Mouse (Mus musculus) CD8-positive naive resting alpha-beta T cell, adult 2 months (primary cell): ENCODE results near the gene Hspa4l.

ENCODE experiments used
- DNase-seq, 2 experiments: peaks; one replicate each; pipeline ENCODE4 v3.0.0; 2022; ENCODE audit warnings: low read depth in 2 of 2, low spot score in 2 of 2

Gene Hspa4l

GRCm38 (mm10) chr3:40744024-40744835 lies at the start of gene Hspa4l:
Hspa4l (plus strand) TSS chr3:40744495.
- DNase-seq: no peak

DNA sequence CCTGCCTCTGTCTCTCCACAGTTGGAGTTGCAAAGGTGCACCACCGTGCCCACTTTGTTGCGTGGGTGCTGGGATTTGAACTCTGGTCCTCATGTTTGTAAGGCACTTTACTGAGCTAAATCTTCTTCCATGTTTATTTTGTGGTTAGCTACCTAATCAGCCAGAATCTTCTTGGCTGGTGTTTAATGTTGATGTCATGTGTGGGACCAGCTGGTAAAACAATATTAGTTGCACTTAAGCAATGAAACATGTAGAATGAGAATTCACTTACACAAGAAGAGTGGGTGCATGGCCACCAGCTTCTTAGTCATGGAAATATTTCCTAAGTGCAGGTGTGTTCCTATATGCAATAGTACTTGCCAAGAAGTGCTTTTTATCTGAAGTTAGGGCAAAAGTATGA lies 49.1 kb upstream of the Hspa4l start:
- DNase-seq: no peak

DNA sequence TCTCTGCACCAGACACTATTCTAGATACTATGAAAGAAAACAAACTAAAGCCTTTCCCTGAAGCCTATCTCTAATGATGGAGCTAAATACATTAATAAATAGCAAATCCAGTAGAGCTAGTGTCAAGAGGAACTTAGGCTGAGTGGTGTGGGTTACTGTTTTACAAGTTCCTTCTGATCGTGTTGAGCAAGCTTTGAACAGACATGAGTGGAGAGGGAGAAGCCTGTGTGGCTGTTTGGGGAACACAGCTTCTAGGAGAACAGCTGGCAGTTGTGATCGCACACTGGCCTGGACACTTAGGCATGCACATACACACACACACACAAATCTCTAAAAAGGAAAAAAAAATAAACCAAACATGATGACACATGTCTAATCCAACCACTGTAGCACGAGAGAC lies 45.5 kb upstream of the Hspa4l start:
- no peak for DNase-seq

- DNase-seq: no peak
These were observed 39.4 kb upstream of the Hspa4l start for GRCm38 (mm10) chr3:40704816-40705430.

DNA sequence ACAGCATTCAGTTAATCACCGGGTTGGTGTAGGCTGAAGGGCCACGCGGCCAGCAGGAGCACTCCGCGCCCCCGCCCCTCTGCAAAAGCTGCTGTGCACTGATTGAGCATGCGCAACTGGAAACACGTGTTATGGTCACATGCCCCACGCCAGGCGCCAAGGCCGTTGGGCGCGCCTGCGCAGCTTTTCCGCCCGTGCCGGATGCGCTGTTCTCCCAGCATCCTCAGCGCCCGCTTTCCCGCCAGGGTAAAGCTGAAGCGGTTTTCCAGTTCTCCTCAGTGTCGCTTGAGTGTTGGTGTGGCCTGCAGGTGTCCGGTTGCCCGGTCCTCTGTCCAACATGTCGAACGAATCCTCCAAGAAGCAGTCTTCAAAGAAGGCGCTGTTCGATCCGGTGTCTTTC lies 35.6 kb upstream of the Hspa4l start, which contains the start of gene Slc25a31:
TSS of gene Slc25a31 (plus strand) at position 201 of the 400 bp plus-strand sequence.
- no peak for DNase-seq

GRCm38 (mm10) chr3:40716056-40716455 lies 28.2 kb upstream of the Hspa4l start:
- DNase-seq: no peak

DNA sequence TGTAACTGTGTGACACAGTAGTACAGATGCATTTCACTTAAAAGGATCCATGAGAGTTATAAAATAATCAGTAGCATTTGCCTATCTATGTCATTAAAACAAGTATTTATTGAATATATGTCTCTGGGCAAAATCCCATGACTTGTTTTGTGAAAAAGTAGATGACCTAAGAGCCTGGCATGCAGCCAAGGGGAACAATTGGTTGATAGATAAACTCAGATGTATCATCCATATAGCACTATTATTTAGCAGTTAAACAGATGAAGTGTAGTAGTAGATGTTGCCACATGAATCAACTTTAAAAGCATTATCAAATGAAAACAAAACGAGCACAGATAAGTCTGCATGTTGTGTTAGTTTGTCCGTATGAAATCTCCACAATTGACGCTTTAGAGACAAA lies 25.3 kb upstream of the Hspa4l start:
- DNase-seq: no peak

- no peak for DNase-seq
These were observed 5.8 kb upstream of the Hspa4l start for GRCm38 (mm10) chr3:40738381-40738912.

DNA sequence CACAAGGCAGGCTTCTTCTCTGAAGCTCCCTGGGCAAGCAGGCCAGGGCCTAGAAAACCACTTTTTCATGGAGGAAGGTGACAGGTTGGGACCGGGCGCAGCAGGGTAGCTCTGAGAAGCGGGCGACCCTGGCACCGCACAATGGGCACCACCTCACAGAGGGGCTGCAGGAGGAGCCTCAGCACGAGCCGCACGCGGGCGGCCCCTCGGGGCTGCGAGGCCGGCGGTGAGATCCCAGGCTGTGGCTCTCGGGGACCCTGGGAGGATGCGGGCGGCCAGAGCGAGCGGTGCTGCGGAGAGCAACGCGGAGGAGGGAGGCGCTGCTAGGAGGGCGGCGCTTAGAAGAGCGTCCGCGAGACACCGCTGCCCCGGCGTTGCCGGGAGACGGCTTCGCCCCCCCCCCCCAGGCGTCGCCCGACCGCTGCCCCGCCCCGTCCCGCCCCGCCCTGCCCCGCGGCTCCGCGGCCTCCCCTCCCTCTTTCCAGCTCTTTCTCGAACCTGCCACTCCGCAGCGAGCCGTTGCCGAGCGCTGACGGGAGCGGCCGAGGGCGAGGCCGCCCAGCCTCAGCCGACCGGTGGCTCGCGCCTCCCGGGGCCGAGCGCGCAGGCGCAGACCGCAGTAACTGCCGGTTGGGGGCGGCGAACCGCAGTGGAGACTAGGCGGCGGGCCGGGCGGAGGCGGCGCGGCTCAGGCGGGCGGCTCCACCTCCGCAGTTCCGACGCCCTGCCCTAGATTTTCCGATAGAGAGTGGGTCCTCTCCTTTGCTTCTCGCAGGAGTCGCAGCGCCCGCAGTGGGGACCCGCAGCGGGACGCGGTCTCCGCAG lies 753 bp downstream of the Hspa4l start:
- DNase-seq: peak; percentile 79 to 83

DNA sequence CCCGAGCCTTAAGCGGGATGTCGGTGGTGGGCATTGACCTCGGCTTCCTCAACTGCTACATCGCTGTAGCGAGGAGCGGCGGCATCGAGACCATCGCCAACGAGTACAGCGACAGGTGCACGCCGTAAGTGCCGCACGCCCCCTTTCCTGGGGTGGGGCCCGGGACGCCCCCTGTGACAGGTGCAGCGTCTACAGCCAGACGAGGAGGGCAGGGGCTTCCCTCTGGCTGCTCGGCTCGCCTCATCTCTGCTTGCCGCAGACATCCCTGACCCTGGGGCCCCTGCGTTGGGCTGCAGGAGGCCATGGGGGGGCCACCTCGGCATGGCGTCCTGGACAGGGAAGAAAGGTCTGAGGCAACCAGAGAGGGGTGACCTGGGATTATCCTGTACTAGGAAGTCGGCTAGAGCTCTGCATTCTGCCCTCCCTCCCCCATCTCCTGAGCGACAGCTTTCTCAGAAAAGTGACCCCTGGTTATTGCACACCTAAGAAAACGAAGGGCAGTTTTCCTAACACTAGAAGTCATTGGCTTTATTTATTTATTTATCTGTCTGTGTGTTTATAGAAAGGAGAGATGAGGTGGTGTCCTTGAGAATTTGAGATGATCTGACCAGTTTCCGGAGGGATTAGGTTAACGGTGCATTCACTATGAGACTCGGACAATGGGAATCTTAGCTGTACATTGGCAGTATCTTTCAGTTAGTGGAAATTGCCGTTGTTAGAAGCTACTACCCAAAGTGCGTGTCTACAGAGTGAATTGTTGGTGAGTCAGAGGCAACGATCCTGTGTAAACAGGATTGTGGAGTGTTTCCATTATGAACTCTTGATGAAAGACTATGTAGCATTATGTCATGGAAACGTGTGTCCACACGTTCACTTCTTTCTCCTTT lies 1.6 kb downstream of the Hspa4l start:
- no peak for DNase-seq

DNA sequence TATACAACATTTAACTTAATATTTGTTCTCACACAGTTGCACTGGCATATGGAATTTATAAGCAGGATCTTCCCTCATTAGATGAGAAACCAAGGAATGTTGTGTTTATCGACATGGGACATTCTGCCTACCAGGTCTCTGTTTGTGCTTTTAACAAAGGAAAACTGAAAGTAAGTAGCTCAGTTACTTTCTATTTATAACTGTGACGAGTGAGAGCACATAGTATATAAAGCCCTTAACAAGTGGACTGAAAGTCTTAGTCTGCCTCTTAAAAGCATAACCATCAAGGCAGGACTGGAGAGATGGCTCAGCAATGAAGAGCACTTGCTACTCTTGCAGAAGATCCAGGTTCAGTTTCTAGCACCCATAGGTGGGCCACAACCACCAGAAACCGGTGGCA lies 16.5 kb downstream of the Hspa4l start:
- no peak for DNase-seq

- DNase-seq: no peak
These were observed 17.0 kb downstream of the Hspa4l start for GRCm38 (mm10) chr3:40761312-40761711.

- no peak for DNase-seq
These were observed 49.5 kb downstream of the Hspa4l start for GRCm38 (mm10) chr3:40793783-40794182.

DNA sequence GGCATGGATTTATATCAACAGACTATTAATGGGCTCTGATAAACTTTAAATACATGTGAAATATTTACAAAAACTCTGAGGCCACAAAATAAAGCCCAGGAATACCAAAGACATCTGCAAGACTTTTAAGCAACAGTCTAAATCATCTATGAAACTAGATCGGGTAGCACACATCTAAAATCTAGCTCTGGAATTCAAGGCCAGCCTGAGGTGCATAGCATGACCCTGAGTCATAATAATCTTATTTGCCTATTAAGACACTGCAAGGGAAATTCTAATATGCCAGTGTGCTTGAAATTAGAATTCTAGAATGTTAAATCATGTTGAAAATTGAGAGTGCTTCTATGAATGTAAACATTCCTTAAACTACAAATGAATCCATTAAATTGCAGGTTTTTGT lies 53.8 kb downstream of the Hspa4l start:
- no peak for DNase-seq

GRCm38 (mm10) chr3:40798500-40798899 lies 54.2 kb downstream of the Hspa4l start:
- DNase-seq: peak; percentile 35 to 53

GRCm38 (mm10) chr3:40799530-40800372 lies 55.5 kb downstream of the Hspa4l start, which contains the start of gene Plk4:
Plk4 (plus strand) TSS chr3:40800019.
- peak; percentile 90 to 91 for DNase-seq

- peak; percentile 35 to 50 for DNase-seq
These were observed 56.1 kb downstream of the Hspa4l start for GRCm38 (mm10) chr3:40800373-40800823.

DNA sequence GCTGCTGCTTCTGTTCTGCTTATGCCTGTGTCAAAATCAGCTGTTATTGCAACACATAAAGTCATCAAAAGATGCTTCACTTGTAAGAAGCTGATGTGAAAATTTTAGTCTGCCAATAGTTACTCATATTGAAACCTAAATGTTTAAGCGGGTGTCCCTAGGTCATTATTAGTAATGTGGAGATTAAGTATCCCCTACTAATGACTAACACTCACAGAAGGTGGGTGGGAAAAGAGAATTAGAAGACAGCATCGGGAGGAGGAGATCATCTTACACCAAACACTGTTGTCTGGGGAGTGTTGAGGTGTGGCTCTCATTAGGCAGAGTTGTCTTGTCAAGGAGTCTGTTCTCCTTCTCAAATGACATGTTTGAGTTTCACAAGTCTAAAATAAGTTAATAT lies 62.6 kb downstream of the Hspa4l start:
- no peak for DNase-seq

- DNase-seq: no peak
These were observed 64.4 kb downstream of the Hspa4l start for GRCm38 (mm10) chr3:40808686-40809085.
